Mouse (Mus musculus): ENCODE results near the gene 4933407L21Rik. TPM values are rescaled to one million over a fixed set of nuclear protein-coding genes. Genes with fewer than 3 reads are reported as not detected.
A peak's percentile ranks its signal among the peaks of the same experiment; 100 is the strongest.

The 4933407L21Rik gene
- total and polyA plus RNA-seq, 3 experiments: 0.17 to 0.71 (median 0.19) TPM

DNA sequence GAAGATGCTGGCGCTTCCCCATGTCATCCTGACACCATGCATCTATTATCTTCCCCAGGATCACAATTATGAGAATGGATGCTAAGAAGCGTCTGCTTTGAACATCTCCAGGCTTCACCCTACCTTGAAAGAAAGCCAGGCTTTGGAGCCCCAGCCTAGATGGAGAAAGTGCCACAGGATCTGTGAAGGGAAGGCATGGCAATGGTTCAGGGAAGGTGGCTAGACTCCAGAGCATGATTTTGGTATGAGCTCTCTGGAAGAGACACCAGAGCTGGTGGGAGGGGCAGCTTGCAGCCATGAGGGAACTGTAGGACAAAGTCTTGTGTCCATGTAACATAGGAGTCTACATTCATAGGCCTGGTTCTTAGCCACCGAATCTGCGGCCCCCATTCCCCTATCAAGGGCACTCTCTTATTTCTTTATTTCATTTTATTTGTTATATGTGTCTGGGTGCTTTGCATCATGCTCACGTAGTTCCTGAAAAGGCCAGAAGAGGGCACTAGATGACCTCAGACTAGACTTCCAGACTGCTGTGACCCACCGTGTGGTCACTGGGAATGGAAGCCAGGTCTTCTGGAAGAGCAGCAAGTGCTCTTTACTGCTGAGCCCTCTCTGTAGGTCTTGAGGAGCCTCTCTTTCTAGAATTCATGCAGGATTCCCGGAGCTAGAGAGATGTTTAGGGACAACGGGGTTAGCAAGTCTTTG lies 7.0 kb downstream of the 4933407L21Rik start:
- H3K4me3 ChIP-seq (replicated peaks in 1 of 3; ENCODE audit: low read depth in 2 of 3, low read length in 2 of 3, poor library complexity in 1 of 3): no peak overlapping the region
- H3K4me1 ChIP-seq (ENCODE audit: control insufficient read depth in 1 of 2, insufficient read depth in 2 of 2): peaks cover 17 to 75% of the 10 kb centered on the region in 2 experiments; a peak in 3 of 4 replicates
- H3K27ac ChIP-seq (ENCODE audit: insufficient read depth, low read depth): no peak overlapping the region
- no peak for TF ChIP-seq TBP (conservative IDR thresholded peaks at IDR 0.05; ENCODE audit: low read depth, low read length)
- peak; percentile 86 to 90 for TF ChIP-seq CTCF (conservative IDR thresholded peaks at IDR 0.05 in 1 of 2, IDR thresholded peaks at IDR 0.05 in 1 of 2; ENCODE audit: low read depth in 2 of 2, low read length in 2 of 2)
- no peak for TF ChIP-seq MAX (IDR thresholded peaks at IDR 0.05; ENCODE audit: low read length)
- TF ChIP-seq SIN3A (IDR thresholded peaks at IDR 0.05; ENCODE audit: low read length): no peak
- peak; percentile 98 for TF ChIP-seq SMC3 (IDR thresholded peaks at IDR 0.05; ENCODE audit: low read depth, low read length)
- TF ChIP-seq RAD21 (IDR thresholded peaks at IDR 0.05; ENCODE audit: low read depth, low read length): peak; percentile 93
- no peak for TF ChIP-seq ELF1 (IDR thresholded peaks at IDR 0.05; ENCODE audit: low read depth, low read length)
- no peak for TF ChIP-seq RCOR1 (conservative IDR thresholded peaks at IDR 0.05; ENCODE audit: low read depth, low read length)
- peak; percentile 60; the same call in 1 of the 2 replicates for TF ChIP-seq POLR2AphosphoS2 (IDR thresholded peaks at IDR 0.05; ENCODE audit: low read depth, low read length)
- no peak for TF ChIP-seq USF1 (IDR thresholded peaks at IDR 0.05; ENCODE audit: low read depth, low read length)
- peak; percentile 94 for TF ChIP-seq ZC3H11A (IDR thresholded peaks at IDR 0.05; ENCODE audit: low read depth, low read length)
- no peak for TF ChIP-seq MAFK (IDR thresholded peaks at IDR 0.05; ENCODE audit: insufficient replicate concordance, low read length)
- TF ChIP-seq UBTF (IDR thresholded peaks at IDR 0.05; ENCODE audit: low read depth, low read length): no peak
- TF ChIP-seq IRF4 (IDR thresholded peaks at IDR 0.05; ENCODE audit: low read depth, low read length): no peak; the same call in 1 of the 2 replicates
- TF ChIP-seq ZKSCAN1 (IDR thresholded peaks at IDR 0.05; ENCODE audit: borderline replicate concordance, low read depth, low read length): no peak
- no peak for TF ChIP-seq GABPA (IDR thresholded peaks at IDR 0.05; ENCODE audit: insufficient replicate concordance, low read depth, low read length)
- no peak for TF ChIP-seq JUND (conservative IDR thresholded peaks at IDR 0.05; ENCODE audit: low read depth, low read length)
- TF ChIP-seq MYC (IDR thresholded peaks at IDR 0.05; ENCODE audit: low read depth, low read length): peak; percentile 81
- TF ChIP-seq ETS1 (conservative IDR thresholded peaks at IDR 0.05; ENCODE audit: low read depth, low read length): no peak
- no peaks in the 10 kb centered on the region; the same call in 1 of the 2 replicates for H3K79me2 ChIP-seq (replicated peaks; ENCODE audit: control insufficient read depth, extremely low read depth, insufficient read depth, poor library complexity, severe bottlenecking)
- no peaks in the 10 kb centered on the region for H3K9me3 ChIP-seq (replicated peaks; ENCODE audit: low read length)
- peaks cover 32 to 63% of the 10 kb centered on the region in 2 experiments for H3K36me3 ChIP-seq (replicated peaks in 1 of 2; ENCODE audit: control insufficient read depth in 1 of 2, insufficient read depth in 1 of 2, low read length in 1 of 2)
- no peaks in the 10 kb centered on the region for H3K27me3 ChIP-seq (replicated peaks)
- H3K9ac ChIP-seq (ENCODE audit: insufficient read depth, low read depth): no peak overlapping the region
- no peak overlapping the region for H3K4me2 ChIP-seq (ENCODE audit: insufficient read depth, low read depth, poor library complexity, severe bottlenecking)
- peak; percentile 81 for DNase-seq (ENCODE audit: extremely low read depth)
- in situ Hi-C loops (cut with MboI; ENCODE audit: low pct_ligation_motif_present, low pct_unique_long_range_greater_than_20kb, low sequenced_read_pairs): no loop called here
- dilution Hi-C loops (cut with MboI; ENCODE audit: extremely low pct_ligation_motif_present, extremely low pct_unique_long_range_greater_than_20kb, low sequenced_read_pairs): no loop called here

DNA sequence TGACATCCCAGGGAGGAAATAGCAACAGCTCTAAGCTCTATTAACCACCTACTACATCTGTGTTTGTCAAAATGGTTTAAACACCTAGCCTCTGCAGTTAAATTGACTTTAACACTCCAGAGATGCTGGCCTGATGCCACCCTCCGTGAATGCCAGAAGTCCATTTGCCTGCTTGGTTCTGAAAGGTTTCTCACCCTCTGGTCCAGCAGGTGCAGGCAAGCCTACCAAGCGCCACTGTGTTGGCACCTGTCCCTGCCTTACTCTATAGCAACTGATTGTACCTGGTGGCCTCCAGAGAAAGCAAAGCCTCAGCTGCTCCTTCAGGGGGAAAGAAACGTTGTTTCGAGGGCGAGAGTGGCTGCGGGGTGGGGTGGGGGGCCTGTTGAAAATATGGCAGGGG lies 8.0 kb downstream of the 4933407L21Rik start:
- dilution Hi-C loops (cut with MboI; ENCODE audit: extremely low pct_ligation_motif_present, extremely low pct_unique_long_range_greater_than_20kb, low sequenced_read_pairs) (no loop called here), in situ Hi-C loops (cut with MboI; ENCODE audit: low pct_ligation_motif_present, low pct_unique_long_range_greater_than_20kb, low sequenced_read_pairs) (no loop called here)
- no peak for TF ChIP-seq PAX5 (IDR thresholded peaks at IDR 0.05; ENCODE audit: low read length)
- no peak for TF ChIP-seq POLR2AphosphoS2 (IDR thresholded peaks at IDR 0.05; ENCODE audit: low read depth, low read length)
- no peak for TF ChIP-seq JUN (IDR thresholded peaks at IDR 0.05; ENCODE audit: insufficient read depth, low read depth, low read length)
- no peak for TF ChIP-seq USF2 (conservative IDR thresholded peaks at IDR 0.05; ENCODE audit: low read depth, low read length)
- TF ChIP-seq SMC3 (IDR thresholded peaks at IDR 0.05; ENCODE audit: low read depth, low read length): no peak; the same call in 1 of the 2 replicates
- no peak for TF ChIP-seq MYC (IDR thresholded peaks at IDR 0.05; ENCODE audit: low read depth, low read length)
- no peak for TF ChIP-seq TCF12 (IDR thresholded peaks at IDR 0.05; ENCODE audit: low read depth, low read length)
- TF ChIP-seq E2F4 (IDR thresholded peaks at IDR 0.05; ENCODE audit: insufficient replicate concordance, low read depth, low read length): no peak
- no peak for TF ChIP-seq KAT2A (IDR thresholded peaks at IDR 0.05; ENCODE audit: insufficient replicate concordance, low read length)
- no peak for TF ChIP-seq HCFC1 (IDR thresholded peaks at IDR 0.05; ENCODE audit: low read depth, low read length)
- no peak for TF ChIP-seq CHD1 (IDR thresholded peaks at IDR 0.05; ENCODE audit: low read depth, low read length)
- no peak for TF ChIP-seq USF1 (IDR thresholded peaks at IDR 0.05; ENCODE audit: low read depth, low read length)
- TF ChIP-seq MEF2A (IDR thresholded peaks at IDR 0.05; ENCODE audit: borderline replicate concordance, low read depth, low read length): no peak
- no peak for TF ChIP-seq RCOR1 (conservative IDR thresholded peaks at IDR 0.05; ENCODE audit: low read depth, low read length)
- TF ChIP-seq ETS1 (conservative IDR thresholded peaks at IDR 0.05; ENCODE audit: low read depth, low read length): no peak
- no peak for TF ChIP-seq EP300 (IDR thresholded peaks at IDR 0.05; ENCODE audit: low read length)
- no peak for TF ChIP-seq MXI1 (IDR thresholded peaks at IDR 0.05; ENCODE audit: low read depth, low read length)
- TF ChIP-seq CTCF (conservative IDR thresholded peaks at IDR 0.05 in 1 of 2, IDR thresholded peaks at IDR 0.05 in 1 of 2; ENCODE audit: low read depth in 2 of 2, low read length in 2 of 2): no peak
- TF ChIP-seq SIN3A (IDR thresholded peaks at IDR 0.05; ENCODE audit: low read length): no peak

More for the DNA sequence above, 8.0 kb downstream of the 4933407L21Rik start:
- H3K27me3 ChIP-seq (replicated peaks): no peaks in the 10 kb centered on the region
- no peaks in the 10 kb centered on the region; the same call in none of the 2 replicates for H3K79me2 ChIP-seq (replicated peaks; ENCODE audit: control insufficient read depth, extremely low read depth, insufficient read depth, poor library complexity, severe bottlenecking)
- H3K4me3 ChIP-seq (replicated peaks in 1 of 3; ENCODE audit: low read depth in 2 of 3, low read length in 2 of 3, poor library complexity in 1 of 3): no peak overlapping the region
- peaks cover 40 to 72% of the 10 kb centered on the region in 2 experiments for H3K36me3 ChIP-seq (replicated peaks in 1 of 2; ENCODE audit: control insufficient read depth in 1 of 2, insufficient read depth in 1 of 2, low read length in 1 of 2)
- H3K27ac ChIP-seq (ENCODE audit: insufficient read depth, low read depth): no peak overlapping the region
- H3K4me2 ChIP-seq (ENCODE audit: insufficient read depth, low read depth, poor library complexity, severe bottlenecking): no peak overlapping the region
- H3K9ac ChIP-seq (ENCODE audit: insufficient read depth, low read depth): no peak overlapping the region
- H3K4me1 ChIP-seq (ENCODE audit: control insufficient read depth in 1 of 2, insufficient read depth in 2 of 2): peaks cover 17 to 70% of the 10 kb centered on the region in 2 experiments; a peak in 3 of 4 replicates
- DNase-seq (ENCODE audit: extremely low read depth): no peak
- no peaks in the 10 kb centered on the region for H3K9me3 ChIP-seq (replicated peaks; ENCODE audit: low read length)
